Mouse (Mus musculus) heart, postnatal 0 days (tissue): ENCODE measurements around the gene Psmg1.

Experiments used
- CTCF ChIP-seq: IDR thresholded peaks from 2 replicates; pipeline ENCODE4 v1.5.1; 2016; ENCODE audit warnings: antibody characterized with exemption, control low read depth, low read depth
- EP300 ChIP-seq: IDR thresholded peaks from 2 replicates; pipeline ENCODE4 v1.6.1; 2016; ENCODE audit warnings: antibody characterized with exemption, low read depth

GRCm38 (mm10) chr16:95964427-95965023 is 26.2 kb downstream of the Psmg1 start:
- TF ChIP-seq CTCF (peak; percentile 71), EP300 (no peak)
